Mouse (Mus musculus) heart, postnatal 0 days (tissue): Measurements from ENCODE around the gene Hdgf. TPM values are rescaled to one million over a fixed set of nuclear protein-coding genes. Genes with fewer than 3 reads are reported as not detected.
"Not testable (repeated sequence)": the region's sequence is repeated elsewhere in the genome, so short reads cannot be mapped to it uniquely, and the experiment has no call there.

ENCODE experiments used
- ATAC-seq: fragments of 200-750 bp; cut with Nextera tagmentation; 2 replicates; pipeline ENCODE4 v1.8.0; 2017; ENCODE audit warnings: low read depth, moderate number of reproducible peaks, moderate library complexity; ENCODE audit not compliant: insufficient read depth
- DNase-seq: peaks from one replicate; pipeline ENCODE4 v3.0.0-alpha.2; 2016; ENCODE audit warnings: low spot score
- H3K27ac ChIP-seq: fragments of 300-500 bp; sonication (generic); 2 replicates; pipeline ENCODE4 v1.5.1; 2014; ENCODE audit warnings: low read depth, mild to moderate bottlenecking
- H3K27me3 ChIP-seq: fragments of 300-500 bp; sonication (generic); 2 replicates; pipeline ENCODE4 v1.6.1; 2014; ENCODE audit warnings: low read length, mixed read lengths; ENCODE audit not compliant: control insufficient read depth, insufficient read depth
- H3K36me3 ChIP-seq: fragments of 300-500 bp; sonication (generic); replicated peaks from 2 replicates; pipeline ENCODE4 v1.6.1; 2014; ENCODE audit warnings: low read length, mixed read lengths; ENCODE audit not compliant: control insufficient read depth, insufficient read depth
- H3K4me1 ChIP-seq: fragments of 300-500 bp; sonication (generic); 2 replicates; pipeline ENCODE4 v1.6.1; 2014; ENCODE audit warnings: antibody characterized with exemption; ENCODE audit not compliant: control insufficient read depth, insufficient read depth
- H3K4me2 ChIP-seq: fragments of 300-500 bp; sonication (generic); 2 replicates; pipeline ENCODE4 v1.6.1; 2014; ENCODE audit warnings: low read depth, mild to moderate bottlenecking, low read length, moderate library complexity
- H3K4me3 ChIP-seq: fragments of 300-500 bp; sonication (generic); 2 replicates; pipeline ENCODE4 v1.5.1; 2014; ENCODE audit warnings: low read depth, low read length
- H3K9ac ChIP-seq: fragments of 300-500 bp; sonication (generic); replicated peaks from 2 replicates; pipeline ENCODE4 v1.6.1; 2014; ENCODE audit warnings: low read depth, low read length, mixed read lengths
- H3K9me3 ChIP-seq: fragments of 300-500 bp; sonication (generic); replicated peaks from 2 replicates; pipeline ENCODE4 v1.6.1; 2016; ENCODE audit warnings: low read length; ENCODE audit not compliant: control insufficient read depth
- CTCF ChIP-seq: IDR thresholded peaks from 2 replicates; pipeline ENCODE4 v1.5.1; 2016; ENCODE audit warnings: antibody characterized with exemption, control low read depth, low read depth
- EP300 ChIP-seq: IDR thresholded peaks from 2 replicates; pipeline ENCODE4 v1.6.1; 2016; ENCODE audit warnings: antibody characterized with exemption, low read depth
- WGBS: fragments of 180-500 bp; shearing (Covaris S2); extraction: QIAGEN DNeasy Blood & Tissue Kit; methylation state at CpG from one replicate; pipeline ENCODE4 v1.1.7; 2014; 5-methylcytosine and 5-hydroxymethylcytosine counted together
- polyA plus RNA-seq: library from polyadenylated mRNA; unstranded; fragments of >200 nt; fragmentation: Nextera tagmentation; extraction: Ambion mirVana; gene quantifications from 2 replicates; pipeline ENCODE4 v1.2.1, GENCODE M21; 2015
- total RNA-seq: library from RNA; depleted of rRNA; stranded (reverse); fragments of >200 nt; gene quantifications from 2 replicates; pipeline ENCODE4 v1.2.3, GENCODE M21; 2014; ENCODE audit warnings: low replicate concordance

The Hdgf gene
- total and polyA plus RNA-seq, 2 experiments from 2014 or later = 62.1 to 83.8 TPM

DNA sequence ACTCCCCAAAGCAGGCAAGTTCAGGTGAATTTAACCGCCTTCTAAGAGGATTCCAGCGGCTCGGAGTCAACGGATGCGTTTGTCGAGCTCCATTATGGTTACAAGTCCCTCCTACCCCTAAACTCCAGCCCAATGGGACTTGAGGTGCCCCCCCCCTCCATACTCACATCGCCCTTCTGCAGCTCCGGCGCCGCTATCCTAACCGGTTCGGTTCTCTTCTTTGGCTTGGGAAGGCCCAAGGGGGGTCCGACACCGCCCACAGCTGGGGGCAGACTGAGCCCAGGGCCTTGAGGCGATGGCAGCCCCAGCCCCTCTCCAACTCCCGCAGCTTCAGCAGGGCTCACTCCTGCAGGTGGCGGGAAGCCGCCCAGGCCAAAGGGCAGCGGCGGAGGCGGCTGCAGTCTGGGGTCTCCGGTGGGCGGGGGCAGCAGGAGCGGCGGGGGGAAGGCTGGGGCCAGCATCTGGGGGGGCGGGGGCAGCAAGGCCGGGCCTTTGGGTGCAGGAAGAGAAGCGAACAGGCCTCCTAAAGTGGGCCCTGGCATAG lies 21.3 kb upstream of the Hdgf start:
- DNase-seq = peak; percentile 44

DNA sequence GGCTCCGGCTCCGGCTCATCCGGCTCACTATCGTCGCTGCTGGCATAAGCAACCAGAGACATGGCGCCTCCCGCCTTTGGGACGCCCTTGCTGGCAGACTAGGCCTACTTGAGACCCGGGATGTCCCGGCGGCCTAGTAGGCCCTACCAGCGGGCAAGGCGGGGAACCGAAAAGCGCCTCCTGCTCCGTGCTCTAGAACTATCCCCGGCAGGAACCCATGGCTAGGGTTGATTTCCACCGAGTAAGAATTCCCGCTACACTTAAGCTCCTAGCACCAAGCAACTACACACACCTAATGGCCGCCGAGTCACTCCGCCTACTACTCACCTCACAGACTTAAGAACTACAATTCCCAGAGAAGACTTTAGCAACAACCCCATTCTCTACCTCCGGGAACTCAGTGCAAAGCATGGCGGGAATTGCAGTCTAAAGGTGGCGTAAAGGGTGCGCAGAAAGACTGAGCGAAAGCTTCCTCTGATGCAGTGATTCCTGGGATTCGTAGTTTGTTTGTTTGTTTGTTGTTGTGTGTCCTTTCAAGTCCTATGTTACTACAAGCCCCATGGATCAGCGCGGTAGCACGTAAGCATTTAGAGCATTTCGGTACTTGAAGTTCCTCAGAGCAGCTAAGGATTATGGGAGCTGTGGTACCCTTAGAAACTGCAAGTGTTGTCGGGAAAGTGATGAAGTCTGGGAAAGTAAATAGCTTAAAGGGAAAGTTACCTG lies 20.7 kb upstream of the Hdgf start, which contains the start of gene Prcc:
TSS of gene Prcc (minus strand) at position 328 of the 723 bp plus-strand sequence.
- ATAC-seq (peak; percentile 95), DNase-seq (peak; percentile 100)
- Histone ChIP-seq H3K4me3 (peak within 1 kb of the TSS; percentile 90), H3K27me3 (no peaks in the 10 kb centered on the region), H3K9ac (peak within 1 kb of the TSS; percentile 86), H3K4me2 (peak within 1 kb of the TSS; percentile 75), H3K9me3 (0 out of 2 replicates have a peak, but pooled peaks cover 2% of the 10 kb centered on the region), H3K27ac (peak within 1 kb of the TSS; percentile 91), H3K36me3 (peaks cover 10% of the 10 kb centered on the region), H3K4me1 (peaks cover 18% of the 10 kb centered on the region)
- under 1% methylated on average over 33 of the region's 33 CpGs for WGBS
- TF ChIP-seq EP300 (peak; percentile 72), CTCF (no peak)

More for the DNA sequence above, 21.3 kb upstream of the Hdgf start:
- Histone ChIP-seq H3K27me3 (no peaks in the 10 kb centered on the region), H3K4me2 (peak overlapping the region; percentile 75), H3K4me3 (peak overlapping the region; percentile 90), H3K9me3 (0 out of 2 replicates have a peak, but pooled peaks cover 2% of the 10 kb centered on the region), H3K36me3 (peaks cover 16% of the 10 kb centered on the region), H3K27ac (peak overlapping the region; percentile 91), H3K9ac (peak overlapping the region; percentile 86), H3K4me1 (peaks cover 18% of the 10 kb centered on the region)
- peak; percentile 1; the same call in 1 of the 2 replicates for ATAC-seq
- WGBS = under 1% methylated on average over 24 of the region's 28 CpGs
- TF ChIP-seq EP300 = no peak
- no peak for TF ChIP-seq CTCF

GRCm38 (mm10) chr3:87886004-87886365 lies 20.1 kb upstream of the Hdgf start:
- ATAC-seq (no peak), DNase-seq (no peak)
- peak overlapping the region; percentile 57 for H3K4me2 ChIP-seq
- no peak overlapping the region for H3K9ac ChIP-seq
- no peaks in the 10 kb centered on the region for H3K27me3 ChIP-seq
- 0 out of 2 replicates have a peak, but pooled peaks cover 2% of the 10 kb centered on the region for H3K9me3 ChIP-seq
- WGBS = 10% methylated on average over 10 of the region's 10 CpGs
- H3K4me1 ChIP-seq = peaks cover 18% of the 10 kb centered on the region
- TF ChIP-seq EP300 (no peak), CTCF (no peak)
- no peak overlapping the region for H3K27ac ChIP-seq
- peak overlapping the region; percentile 90 for H3K4me3 ChIP-seq
- H3K36me3 ChIP-seq = peaks cover 7% of the 10 kb centered on the region; the same call in 1 of the 2 replicates

DNA sequence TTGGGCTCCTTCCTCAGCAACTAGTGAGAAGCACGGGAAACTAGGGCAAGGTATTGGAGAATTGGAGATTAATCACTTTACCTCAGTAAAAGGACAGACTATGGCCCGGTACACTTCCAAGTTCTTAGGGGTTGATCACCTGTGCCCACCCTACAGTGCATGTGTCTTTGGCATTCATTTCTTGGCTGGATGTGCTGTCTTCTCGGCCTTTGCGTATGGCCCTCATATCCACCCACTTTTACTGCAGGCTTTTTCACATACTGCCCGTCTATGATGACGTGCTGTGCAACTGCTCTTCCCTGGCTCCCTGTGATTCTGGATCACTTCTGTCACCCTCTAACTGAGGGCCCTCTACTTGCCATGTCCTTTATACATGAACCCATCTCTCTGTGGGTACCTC lies 19.7 kb upstream of the Hdgf start:
- WGBS = 82% methylated on average over 6 of the region's 6 CpGs
- DNase-seq = no peak
- TF ChIP-seq CTCF (no peak), EP300 (no peak)
- no peaks in the 10 kb centered on the region for H3K27me3 ChIP-seq
- peak overlapping the region; percentile 90; the same call in 1 of the 2 replicates for H3K4me3 ChIP-seq
- peaks cover 3% of the 10 kb centered on the region; the same call in 1 of the 2 replicates for H3K36me3 ChIP-seq
- no peak for ATAC-seq
- H3K9me3 ChIP-seq = 0 out of 2 replicates have a peak, but pooled peaks cover 2% of the 10 kb centered on the region
- H3K27ac ChIP-seq = no peak overlapping the region
- peaks cover 18% of the 10 kb centered on the region for H3K4me1 ChIP-seq
- no peak overlapping the region for H3K9ac ChIP-seq
- peak overlapping the region; percentile 57; the same call in 1 of the 2 replicates for H3K4me2 ChIP-seq

- H3K36me3 ChIP-seq, ATAC-seq, H3K4me3 ChIP-seq, H3K4me2 ChIP-seq, H3K9ac ChIP-seq, DNase-seq, H3K27me3 ChIP-seq, H3K9me3 ChIP-seq, H3K27ac ChIP-seq: not testable (repeated sequence)
- WGBS = 83% methylated on average over 4 of the region's 4 CpGs
- peaks cover 18% of the 10 kb centered on the region for H3K4me1 ChIP-seq
Measured at GRCm38 (mm10) chr3:87887400-87887799, 18.7 kb upstream of the Hdgf start.
